Mouse (Mus musculus) adrenal gland, postnatal 14 days (tissue): ENCODE measurements around the gene Gm21988. TPM values are rescaled to one million over a fixed set of nuclear protein-coding genes. Genes with fewer than 3 reads are reported as not detected.

ENCODE experiments used
- DNase-seq: peaks from one replicate; pipeline ENCODE4 v3.0.0; 2021; ENCODE audit warnings: mixed read lengths
- long read RNA-seq, 2 experiments: library from polyadenylated mRNA; stranded (forward); transcript quantifications; one replicate each; pipeline ENCODE4 v2.0.0; 2021
- total RNA-seq: library from RNA; stranded (reverse); gene quantifications from 2 replicates; pipeline ENCODE4 v1.2.3, GENCODE M21; 2021

The Gm21988 gene
- 3.6 and 5.4 TPM in 2 replicates for total RNA-seq
- long read RNA-seq, experiment 1, partial matches to known transcripts: 8 of 13 reads
- long read RNA-seq, experiment 1, other reads (novel, unspliced or antisense): 4 of 13 reads
- long read RNA-seq, experiment 2, partial matches to known transcripts: 11 of 14 reads
- long read RNA-seq, experiment 2, other reads (novel, unspliced or antisense): 3 of 14 reads

DNA sequence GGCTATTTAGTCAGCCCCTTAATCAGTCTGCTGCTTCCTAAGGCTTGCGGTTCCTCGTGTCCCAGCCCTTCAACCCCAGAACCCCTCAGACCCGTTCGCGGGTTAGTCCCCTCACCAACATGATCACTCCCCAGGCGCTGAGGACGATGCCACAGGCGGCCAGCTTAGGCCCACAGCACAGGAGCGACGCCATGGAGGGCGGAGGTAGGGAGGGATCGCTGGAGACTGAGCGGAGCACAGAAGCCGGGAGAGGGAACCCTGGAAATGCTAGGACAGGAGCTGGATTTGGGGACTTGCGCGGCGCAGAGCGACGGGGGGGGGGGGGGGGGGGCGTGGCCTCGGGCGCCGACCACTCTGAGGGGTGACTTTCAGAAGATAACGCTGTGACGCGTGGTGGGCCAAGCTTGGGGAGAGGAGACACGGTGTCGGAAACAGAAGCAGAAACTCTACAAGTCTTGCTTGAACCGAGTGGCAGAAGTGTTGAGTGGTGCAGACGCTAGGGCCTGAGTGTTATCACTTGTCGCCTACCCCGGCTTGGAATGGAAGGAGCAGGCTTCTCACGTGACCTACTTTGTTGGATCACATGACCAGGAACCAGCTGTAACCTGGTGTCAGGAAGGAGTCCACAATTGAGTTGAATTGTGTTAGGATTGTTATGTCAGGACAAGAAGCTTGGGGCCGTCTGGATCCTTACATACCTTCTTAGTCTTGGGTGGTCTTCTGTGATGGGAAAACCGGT lies at the start of gene Gm21988, which contains the start of gene Rnasek:
Gm21988 (minus strand) TSS at position 290 of the 739 bp plus-strand sequence.
Rnasek (minus strand) TSS at position 302 of the 739 bp plus-strand sequence.
- peak; percentile 83 for DNase-seq

DNA sequence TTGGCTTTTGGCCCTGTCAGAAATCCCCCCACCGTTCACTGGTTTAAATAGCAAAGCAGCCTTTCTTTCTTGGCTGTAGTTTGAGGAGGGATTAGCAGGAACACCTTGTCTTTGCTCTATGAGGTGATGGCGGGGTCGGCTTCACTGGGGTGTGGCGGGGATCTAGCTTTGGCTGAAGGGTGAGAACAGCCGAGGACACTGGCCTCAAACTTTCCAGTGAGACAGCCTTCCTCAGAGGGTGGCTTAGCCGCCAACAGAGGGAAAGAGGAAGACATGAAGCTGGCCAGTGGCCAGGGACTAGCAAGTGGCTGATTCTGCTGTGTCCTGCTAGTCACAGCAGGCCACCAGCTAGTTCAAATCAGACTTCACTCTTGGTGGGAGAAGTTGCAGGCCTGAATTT lies 49.6 kb upstream of the Gm21988 start:
- peak; percentile 23 for DNase-seq

DNA sequence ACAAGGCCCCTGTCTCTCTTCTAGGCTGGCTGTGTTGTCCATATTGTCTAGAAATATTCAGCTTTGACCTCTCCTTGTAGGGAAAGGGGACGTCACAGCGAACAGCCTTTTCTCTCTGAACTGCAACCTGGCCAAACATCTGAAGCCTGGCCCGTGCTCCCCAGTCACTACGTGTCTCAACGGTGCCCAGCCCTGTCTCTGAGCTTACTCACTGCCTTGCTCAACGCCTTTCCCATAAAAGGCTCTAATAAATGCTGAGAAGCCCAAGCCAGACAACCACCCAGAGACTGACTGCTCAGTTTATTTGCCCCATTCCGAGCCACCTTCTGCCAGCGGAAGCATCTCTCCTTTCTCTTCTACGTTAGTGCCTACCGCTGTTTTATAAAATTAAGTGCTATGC lies 48.5 kb upstream of the Gm21988 start:
- DNase-seq: no peak

DNA sequence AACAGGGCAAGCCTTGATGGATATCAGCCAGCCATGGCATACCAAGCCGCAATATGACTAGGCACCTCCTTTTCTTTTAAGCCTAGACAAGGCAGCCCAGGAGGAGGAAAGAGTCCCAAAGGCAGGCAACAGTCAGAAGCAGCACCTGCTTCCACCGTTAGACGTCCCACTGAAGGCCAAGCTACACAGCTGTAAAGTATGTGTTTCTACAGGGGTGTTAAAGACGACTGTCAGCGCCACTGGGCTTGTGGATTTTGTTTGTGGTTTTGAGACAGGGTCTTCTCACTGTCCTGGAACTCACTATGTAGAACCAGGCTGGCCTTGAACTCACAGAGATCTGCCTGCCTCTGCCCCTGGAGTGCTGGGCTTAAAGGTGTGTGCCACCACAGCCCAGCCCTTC lies 46.1 kb upstream of the Gm21988 start:
- DNase-seq: no peak

DNA sequence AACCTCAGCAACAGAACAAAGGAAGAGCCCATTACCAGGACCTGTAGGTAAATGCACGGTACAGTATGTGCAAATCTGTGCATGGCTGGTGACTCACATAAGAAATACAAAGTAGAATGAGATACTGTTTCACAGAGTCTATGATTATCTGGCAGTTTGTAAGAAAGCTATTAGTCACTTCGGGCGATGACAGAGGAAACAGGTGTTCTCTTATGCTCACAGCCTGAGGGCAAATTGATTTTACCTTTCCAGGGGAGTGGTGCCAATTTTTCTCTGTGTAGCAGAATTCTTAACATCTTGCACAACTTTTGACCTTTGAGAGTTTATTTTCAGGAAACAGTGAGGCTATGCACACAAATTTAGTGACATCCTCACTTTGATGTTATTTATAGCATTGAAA lies 45.1 kb upstream of the Gm21988 start:
- DNase-seq: no peak

DNA sequence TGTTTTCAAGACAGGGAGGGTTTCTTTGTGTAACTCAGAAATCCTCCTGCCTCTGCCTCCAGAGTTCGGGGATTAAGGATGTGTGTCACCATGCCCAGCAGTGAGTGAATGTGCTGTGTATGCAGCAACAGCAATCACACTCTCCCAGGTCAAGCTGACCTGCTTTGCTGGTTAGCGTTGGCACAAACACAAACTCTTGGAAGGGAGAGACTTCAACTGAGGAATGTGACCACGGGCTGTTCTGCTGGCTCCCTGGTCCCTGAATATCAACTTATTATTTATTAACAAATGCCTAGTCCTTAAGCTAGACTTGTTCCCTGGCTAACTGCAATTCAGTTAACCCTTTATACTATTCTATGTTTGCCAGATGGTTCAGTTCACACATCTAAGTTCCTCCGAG lies 44.0 kb upstream of the Gm21988 start:
- DNase-seq: no peak

DNA sequence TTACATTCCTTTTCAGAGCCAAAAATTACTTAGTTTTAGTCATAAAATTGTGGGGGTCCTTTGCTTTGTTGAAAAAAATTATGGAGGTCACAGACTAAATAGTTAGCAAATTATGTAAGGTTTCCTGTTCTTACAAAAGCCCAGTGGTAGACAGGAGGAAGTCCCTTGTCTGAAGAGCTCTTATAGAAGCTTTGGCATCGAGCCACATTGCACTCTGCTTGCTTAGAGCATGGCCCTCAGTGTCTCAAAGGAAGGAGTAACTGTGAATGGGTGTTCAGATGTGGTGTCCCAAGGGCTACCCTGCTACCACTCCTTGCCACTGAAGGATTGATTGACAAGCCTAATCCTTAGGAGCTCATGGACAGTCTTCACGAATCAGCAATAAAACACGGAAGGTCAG lies 40.8 kb upstream of the Gm21988 start:
- DNase-seq: peak; percentile 38

DNA sequence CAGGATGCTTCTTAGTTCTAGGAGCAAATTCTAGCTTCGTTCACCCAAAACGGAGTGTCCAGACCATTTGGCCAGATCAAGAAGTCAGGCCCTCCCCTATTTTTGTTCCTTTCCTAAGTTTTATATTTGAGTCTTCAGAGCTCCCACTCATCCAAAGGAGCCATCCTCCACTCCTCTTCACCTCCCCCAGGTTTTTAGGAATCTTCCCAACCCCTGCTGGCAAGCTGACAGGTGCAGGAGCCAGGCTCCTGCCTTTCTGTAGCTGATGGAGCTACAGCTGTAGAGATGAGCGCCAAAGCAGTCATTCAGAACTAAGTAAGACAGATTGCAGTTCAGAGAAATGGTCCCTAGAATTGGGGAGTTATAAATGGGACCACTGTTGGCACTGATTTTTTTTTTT lies 39.3 kb upstream of the Gm21988 start:
- DNase-seq: no peak

DNA sequence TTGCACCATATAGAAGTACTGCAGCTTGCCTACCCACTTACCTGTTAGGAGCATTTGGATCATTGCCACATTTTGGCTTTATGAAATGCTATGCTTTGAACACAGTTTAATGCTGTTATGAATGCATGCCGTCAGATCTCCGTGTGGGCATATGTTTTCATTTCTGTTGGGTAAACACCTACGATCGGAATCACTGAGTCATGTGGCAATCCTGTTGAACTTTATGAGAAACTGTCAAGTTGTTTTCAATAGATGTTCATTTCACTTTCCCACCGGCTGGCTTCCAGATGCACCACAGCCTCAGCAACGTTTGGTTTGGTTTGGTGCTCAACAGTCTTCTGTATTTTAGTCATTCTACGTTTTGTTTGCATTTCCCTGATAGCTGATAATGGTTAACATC lies 32.0 kb upstream of the Gm21988 start:
- no peak for DNase-seq

DNA sequence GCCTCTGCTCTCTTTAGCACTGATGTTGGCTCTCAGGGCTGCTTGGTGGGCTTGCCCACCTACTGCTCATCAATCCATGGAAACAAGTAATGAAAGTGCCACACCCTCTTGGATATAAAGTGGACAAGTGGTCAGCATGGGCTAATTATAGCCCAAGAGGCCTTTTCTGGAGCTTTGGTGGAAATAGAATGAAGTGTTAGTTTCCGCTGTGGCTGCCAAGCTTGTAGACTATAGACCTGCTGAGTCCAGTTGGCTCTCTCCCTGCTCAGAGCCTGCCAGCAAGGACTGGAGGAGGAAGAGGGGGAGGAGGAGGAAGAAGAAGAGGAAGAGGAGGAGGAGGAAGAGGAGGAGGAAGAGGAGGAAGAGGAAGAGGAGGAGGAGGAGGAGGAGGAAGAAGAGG lies 26.8 kb upstream of the Gm21988 start:
- no peak for DNase-seq

DNA sequence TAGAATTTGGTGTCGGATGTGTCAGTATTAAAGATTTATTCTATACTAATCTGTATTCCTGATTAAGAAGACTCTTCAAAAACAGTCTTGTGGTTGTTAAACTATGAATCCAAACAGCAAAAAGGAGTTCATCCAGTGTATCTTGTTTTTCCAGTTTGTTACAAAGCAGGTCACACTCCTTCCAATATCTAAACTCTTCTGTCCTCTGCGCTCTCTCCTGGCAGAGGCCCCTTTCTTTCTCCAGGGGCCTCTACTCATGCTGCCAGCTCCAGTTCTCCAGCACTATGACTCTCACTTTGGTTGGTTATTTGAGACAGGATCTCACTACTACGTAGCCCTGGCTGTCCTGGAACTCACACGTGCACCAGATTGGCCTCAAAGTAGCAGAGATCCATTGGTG lies 26.2 kb upstream of the Gm21988 start:
- no peak for DNase-seq

DNA sequence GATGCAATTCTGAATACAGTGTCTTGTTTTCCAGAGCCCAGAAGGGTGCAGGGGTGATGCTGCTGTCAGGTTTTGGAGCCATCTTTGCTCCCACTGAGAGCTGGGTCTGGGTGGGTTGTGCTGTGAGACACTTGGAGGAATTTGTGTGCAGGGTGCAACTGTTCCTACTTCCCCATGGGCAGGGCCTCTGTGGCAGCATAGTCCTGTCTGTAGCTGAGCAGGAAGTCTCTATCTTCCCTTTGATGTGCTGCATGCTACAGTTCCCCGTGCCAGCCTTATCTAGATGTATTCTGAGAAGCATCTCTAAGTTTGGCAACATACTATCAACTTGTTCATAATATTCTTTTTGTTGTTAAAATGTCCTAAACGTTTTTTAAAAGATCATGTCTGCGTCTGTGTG lies 25.6 kb upstream of the Gm21988 start:
- no peak for DNase-seq

DNA sequence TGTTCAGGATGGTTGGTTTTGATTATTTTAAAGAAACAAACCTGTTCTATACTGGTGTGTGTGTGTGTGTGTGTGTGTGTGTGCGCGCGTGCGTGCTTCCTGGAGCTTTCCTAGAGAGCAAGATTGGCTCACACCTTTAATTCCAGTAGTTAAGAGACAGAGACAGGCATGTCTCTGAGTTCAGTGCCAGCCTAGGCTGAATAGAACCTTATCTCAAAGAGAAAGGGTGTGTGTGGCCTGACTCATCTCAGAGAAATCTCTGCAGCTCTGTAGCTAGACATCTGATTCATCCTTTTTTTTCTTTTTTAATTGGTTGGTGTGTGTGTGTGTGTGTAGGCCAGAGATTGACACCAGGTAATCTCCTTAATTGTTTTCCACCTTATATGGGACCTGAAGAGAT lies 19.4 kb upstream of the Gm21988 start:
- no peak for DNase-seq

DNA sequence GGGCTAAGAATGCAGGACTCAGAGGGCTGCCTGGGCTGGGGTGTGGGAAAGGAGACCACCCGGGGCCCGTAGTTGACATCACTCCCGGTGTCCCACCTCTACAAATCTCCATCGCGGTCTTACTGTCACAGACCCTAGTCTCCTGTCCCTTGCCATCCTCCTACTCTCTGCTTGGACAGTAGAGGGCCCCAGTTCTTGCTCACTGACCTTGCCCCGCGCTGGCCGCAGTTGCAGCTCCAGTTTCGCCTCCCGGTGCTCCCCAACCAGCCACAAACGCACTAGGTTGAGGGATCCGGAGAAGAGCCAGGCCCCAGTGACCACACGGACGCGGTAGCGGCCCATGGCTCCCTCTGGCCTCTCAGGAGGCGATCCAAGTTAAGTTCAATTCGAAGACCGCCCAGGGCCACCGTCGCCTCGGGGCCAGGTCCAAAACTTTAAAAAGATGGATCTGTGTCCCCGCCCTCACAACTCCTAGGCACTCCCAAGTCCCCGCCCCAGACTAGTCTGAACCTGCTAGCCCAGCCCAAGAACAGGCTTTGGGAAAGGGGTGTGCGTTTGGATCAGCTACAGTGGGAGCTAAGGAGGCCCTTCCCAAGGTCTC lies 15.4 kb upstream of the Gm21988 start, which contains the start of gene Alox12:
Alox12 (minus strand) TSS at position 423 of the 601 bp plus-strand sequence.
- peak; percentile 75 for DNase-seq

DNA sequence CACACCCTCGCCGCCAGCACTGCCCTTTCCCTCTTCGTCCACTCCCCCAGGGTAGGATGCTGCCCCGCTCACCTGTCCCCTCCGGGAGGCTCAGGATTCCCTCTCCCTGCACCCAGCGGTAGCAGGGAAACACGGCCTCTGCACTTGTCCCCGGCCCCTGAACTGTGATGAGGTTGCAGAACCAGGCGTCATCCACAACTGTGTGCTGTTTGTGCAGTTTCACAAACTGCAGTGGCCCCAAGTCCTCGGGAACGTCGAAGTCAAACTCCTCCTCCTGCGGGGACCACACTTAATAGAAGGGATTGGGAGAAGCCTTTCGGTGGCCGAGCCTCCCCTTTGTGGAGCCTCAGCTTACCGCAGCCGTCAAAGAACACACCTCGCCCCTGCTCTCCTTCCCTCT lies 14.7 kb upstream of the Gm21988 start:
- no peak for DNase-seq

DNA sequence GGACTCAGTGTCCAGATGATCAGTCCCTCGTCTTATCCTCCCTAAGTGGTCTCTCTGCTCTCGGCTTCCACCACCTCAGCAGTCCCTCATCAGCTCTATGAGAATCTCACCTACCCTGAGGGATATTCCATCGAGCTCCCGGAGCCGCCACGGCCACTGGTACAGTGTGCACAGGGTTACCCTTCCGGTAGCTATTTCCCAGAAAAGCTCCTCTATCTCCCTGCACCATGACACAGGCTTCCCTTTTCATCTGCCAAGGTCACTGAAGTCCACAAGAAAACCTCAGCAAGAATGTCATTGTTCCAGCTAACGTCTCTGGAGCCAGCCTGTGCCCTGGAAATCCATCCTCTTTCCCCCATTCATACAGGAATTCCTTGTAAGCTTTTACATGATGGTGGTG lies 12.2 kb upstream of the Gm21988 start:
- DNase-seq: no peak

DNA sequence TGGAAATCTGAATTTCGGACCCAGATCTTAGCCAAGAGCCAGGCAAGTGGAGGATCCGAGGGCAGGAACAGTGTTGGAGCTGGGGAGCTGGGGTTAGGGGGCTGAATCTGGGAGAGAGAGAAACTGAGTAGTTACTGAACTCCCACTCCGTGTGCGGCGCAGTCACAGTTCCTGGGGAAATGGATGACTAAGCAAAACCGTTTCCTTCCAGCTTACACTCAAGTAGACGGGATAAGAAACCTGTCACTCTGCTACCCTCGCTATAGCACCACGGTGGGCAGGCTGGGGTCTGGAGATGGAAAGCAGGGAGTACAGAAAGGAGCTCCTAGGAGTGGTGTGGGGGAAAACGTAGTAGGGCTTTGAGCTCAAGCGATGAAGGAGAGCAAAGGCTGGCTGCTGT lies 10.5 kb upstream of the Gm21988 start:
- DNase-seq: no peak

DNA sequence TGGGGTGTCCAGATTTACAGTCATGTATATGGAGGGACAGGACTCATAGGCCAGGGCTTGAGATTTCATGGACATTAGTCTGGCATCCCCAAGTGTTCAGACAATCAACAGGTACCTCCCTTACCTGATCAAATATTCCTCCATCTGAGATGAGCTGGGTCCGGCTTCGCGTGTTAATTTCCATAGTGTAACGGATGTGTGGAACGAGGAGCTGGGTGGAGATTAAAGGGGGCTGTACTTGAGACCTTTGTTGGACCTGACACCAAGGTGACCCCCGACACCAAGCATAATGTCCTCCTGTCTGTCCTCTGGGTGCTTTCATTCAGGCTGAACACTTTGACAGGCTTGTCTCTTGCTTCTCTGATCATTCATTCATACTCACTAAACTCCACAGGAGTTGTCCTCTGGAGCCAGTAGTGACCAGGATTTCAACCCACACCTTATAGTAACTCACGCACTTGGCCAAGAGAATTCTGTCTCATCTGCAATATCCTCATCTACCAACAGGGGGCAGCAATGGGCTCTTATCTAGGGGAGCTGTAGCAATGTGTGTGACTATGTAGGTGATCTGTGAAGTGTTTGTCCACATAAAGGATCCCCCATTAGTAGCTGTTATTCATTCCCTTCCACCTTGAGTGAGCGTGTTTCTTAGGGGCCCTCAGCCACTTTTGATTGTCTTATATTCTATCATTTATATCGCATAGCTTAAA lies 7.7 kb upstream of the Gm21988 start:
- peak; percentile 87 for DNase-seq

DNA sequence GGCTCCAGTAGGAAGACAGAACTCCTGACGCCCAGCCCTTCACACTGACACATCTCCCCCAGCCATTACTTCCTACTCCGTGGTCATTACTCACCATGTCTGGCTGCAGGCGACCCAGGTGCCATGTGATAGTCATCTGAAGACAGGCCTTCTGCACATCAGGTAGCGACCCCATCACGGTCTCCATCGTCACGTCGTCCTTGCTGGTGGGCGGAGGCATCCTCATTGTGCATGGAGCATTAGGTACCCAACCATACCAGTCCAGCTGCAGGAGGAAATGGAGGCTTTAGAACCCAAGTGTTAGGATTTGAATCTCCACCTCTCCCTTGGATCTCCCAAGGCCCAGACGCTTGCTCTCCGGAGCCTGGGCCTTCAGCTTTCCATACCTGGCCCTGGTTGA lies 3.0 kb upstream of the Gm21988 start:
- DNase-seq: no peak

DNA sequence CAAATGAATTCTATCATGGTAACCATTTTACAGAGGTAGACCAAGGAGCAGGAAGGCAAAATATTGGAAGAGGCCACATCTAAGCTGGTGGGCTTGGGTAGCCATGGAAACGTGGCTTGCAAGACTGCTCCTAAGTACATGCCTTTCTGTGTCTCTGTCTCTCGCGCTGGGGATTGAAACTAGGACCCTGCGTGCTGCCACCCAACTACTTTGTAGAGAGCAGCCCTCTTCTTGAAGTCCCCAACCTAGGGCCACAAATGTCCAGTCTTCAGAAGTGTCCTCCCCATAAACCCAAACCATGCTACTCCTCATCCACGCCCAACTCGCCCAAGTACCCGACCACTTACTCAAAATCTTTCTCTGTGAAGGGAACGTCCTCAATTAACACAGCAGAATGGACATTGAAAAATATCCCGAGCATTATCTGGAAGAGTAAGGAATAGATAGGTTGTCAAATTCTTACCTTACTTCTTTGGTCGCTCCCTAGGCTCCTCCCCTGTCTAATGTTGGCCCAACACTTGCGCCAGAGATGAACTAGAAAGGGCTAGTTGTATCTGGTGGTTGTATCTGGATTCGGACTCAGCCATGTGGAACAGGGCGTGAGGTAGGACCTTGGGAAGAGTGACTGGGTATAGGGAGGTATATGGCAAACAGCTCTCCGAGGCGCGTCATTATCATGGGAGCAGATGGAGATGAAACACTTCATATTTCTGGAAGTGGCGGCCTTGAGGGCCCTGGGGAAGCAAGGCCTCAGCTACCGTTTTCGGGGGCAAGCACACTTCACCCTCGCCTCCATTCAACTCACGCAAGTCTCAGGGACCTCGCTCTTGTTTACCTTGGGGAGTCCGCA lies 814 bp downstream of the Gm21988 start:
- DNase-seq: peak; percentile 55

DNA sequence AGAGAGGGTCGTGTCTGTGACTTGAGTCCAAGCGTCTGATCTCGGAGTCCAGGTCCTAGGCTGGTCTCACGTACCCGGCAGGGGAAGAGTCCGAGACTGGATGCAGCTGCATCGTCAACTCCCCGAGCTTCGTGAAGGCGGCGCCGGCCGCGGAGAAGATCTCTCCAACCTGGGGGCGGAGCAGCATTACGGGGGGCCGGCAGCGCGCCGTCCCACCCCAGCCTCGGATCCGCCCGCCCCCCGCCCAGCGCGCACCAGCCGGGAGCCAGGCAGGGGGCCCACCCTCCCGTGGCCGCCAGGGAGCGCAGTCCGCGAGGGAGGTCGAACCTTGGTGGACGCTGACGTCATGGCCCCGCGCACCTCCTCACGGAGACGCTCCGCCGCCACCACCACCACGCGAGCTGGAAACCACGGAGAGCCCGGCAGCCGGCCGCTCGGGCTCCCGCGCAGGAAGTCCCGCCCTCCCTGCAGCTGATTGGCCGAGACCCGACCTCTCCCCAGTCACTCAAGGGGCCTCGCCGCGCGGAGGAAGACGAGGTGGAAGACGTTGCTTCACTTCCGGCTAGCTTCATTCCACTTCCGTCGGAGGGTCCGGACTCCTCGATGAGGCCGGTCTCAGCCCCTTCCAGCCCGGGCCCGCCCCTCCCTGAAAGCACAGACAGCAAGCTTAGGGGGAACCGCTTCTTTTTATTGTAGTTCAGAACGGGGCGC lies 2.0 kb downstream of the Gm21988 start, which contains the start of gene 0610010K14Rik:
0610010K14Rik (minus strand) TSS at position 458 of the 711 bp plus-strand sequence.
- peak; percentile 99 for DNase-seq
